Mouse (Mus musculus): Measurements from ENCODE around the gene Tanc1. TPM values are rescaled to one million over a fixed set of nuclear protein-coding genes. Genes with fewer than 3 reads are reported as not detected.

The Tanc1 gene
- polyA plus RNA-seq, 1 experiment from 2014 or later: 8.9 TPM

DNA sequence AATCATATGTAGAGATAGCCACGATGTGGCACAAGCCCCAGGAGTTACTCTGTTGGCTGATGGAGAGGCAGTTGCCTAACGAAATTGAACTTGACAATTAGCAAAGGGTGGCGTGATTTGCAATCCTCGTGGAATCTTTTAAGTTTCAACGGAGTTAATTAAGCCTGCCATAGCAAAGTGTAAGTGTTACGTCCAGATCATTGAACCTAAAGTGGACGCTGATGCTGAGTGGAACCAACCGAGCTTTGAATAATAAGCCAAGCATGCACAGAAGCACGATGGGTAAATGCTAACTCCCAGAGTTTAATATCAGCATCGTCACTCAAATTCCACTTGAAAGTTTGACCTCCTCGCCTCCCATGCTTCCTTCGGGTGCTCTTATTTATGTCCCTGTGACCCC, 149.3 kb downstream of the Tanc1 start:
- H3K9ac ChIP-seq: no peak overlapping the region
- H3K9me3 ChIP-seq: no peaks in the 10 kb centered on the region

DNA sequence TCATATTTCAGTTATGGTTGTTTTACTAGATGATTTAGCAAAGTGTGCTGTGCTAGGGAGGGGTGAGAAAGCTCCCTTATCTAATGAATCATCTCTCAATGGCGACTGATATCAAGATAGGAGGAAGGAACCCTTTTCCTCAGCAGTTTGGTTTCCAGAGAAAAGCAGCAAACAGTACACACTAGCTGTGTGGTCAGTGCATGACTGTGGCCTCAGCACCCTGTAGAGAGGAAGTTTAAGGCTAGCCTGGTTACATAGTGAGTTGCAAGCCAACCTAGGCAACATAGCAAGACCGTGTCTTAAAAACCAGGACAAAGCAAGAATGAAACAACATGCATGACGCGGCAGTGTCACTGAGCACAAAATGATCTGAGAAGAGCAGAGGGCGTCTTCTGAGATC, 150.4 kb downstream of the Tanc1 start:
- ATAC-seq (ENCODE audit: low FRiP score): no peak
- no peak overlapping the region for H3K9ac ChIP-seq
- no peaks in the 10 kb centered on the region for H3K36me3 ChIP-seq
- no peaks in the 10 kb centered on the region for H3K9me3 ChIP-seq
- H3K4me3 ChIP-seq: no peak overlapping the region
- no peak overlapping the region for H3K4me2 ChIP-seq
- WGBS: 85% methylated on average over 5 of the region's 5 CpGs
- no peaks in the 10 kb centered on the region for H3K4me1 ChIP-seq (replicated peaks)
- H3K27ac ChIP-seq: no peak overlapping the region
- H3K27me3 ChIP-seq: no peaks in the 10 kb centered on the region

More for the DNA sequence above, 149.3 kb downstream of the Tanc1 start:
- H3K36me3 ChIP-seq: no peaks in the 10 kb centered on the region
- H3K4me3 ChIP-seq: no peak overlapping the region
- no peaks in the 10 kb centered on the region for H3K27me3 ChIP-seq
- no peak for ATAC-seq (ENCODE audit: low FRiP score)
- no peaks in the 10 kb centered on the region for H3K4me1 ChIP-seq (replicated peaks)
- no peak overlapping the region for H3K27ac ChIP-seq
- WGBS: 54% methylated on average over 12 of the region's 12 CpGs
- H3K4me2 ChIP-seq: no peak overlapping the region

DNA sequence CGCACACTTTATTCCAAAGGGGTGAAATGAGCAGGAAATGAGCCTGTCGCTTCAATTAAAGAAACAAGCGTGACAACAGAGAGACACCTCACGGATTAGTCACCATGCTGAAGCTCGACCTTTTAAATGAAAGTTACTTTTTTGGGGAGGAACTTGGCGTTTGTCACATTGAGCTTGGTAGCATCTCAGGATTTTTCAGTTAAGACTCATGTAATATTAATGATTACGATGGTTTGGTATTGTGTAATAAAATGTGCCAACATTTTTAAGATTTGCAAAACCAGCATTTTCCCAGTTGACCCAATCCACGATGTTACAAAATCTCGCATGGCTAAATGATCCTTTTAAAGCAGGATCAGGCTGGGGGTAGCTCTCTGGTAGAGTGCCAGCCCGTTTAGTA, 153.8 kb downstream of the Tanc1 start:
- no peak for ATAC-seq (ENCODE audit: low FRiP score)
- no peak overlapping the region for H3K4me2 ChIP-seq
- WGBS: 72% methylated on average over 10 of the region's 10 CpGs
- no peaks in the 10 kb centered on the region for H3K27me3 ChIP-seq
- H3K27ac ChIP-seq: no peak overlapping the region
- H3K9me3 ChIP-seq: no peaks in the 10 kb centered on the region
- H3K4me1 ChIP-seq (replicated peaks): 0 out of 2 replicates have a peak, but pooled peaks cover 4% of the 10 kb centered on the region
- no peak overlapping the region for H3K4me3 ChIP-seq
- H3K36me3 ChIP-seq: no peaks in the 10 kb centered on the region
- no peak overlapping the region for H3K9ac ChIP-seq

DNA sequence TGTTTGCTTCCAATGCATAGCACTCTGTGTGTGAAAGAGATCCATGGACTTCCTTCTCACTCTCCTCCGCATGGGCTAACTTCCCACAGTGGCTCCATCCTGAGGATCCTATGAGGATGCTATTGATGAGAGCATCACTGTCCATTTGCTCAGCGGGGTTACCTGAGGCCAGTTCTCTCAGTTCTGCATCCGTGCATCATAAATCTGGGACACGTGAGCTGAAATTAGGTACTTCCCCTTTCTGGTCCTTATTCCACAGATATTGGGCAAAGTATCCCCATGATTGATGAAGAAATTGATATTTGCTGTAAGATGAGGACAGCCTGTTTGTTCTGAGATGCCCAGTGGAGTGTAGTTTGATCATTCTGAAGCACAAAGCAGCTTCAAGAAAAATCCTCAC, 156.1 kb downstream of the Tanc1 start:
- Histone ChIP-seq H3K4me3 (no peak overlapping the region), H3K4me1 (replicated peaks) (peaks cover 25% of the 10 kb centered on the region), H3K9me3 (no peaks in the 10 kb centered on the region), H3K36me3 (no peaks in the 10 kb centered on the region), H3K27me3 (no peaks in the 10 kb centered on the region), H3K4me2 (no peak overlapping the region), H3K27ac (no peak overlapping the region), H3K9ac (no peak overlapping the region)
- 87% methylated on average over 4 of the region's 4 CpGs for WGBS
- no peak for ATAC-seq (ENCODE audit: low FRiP score)

DNA sequence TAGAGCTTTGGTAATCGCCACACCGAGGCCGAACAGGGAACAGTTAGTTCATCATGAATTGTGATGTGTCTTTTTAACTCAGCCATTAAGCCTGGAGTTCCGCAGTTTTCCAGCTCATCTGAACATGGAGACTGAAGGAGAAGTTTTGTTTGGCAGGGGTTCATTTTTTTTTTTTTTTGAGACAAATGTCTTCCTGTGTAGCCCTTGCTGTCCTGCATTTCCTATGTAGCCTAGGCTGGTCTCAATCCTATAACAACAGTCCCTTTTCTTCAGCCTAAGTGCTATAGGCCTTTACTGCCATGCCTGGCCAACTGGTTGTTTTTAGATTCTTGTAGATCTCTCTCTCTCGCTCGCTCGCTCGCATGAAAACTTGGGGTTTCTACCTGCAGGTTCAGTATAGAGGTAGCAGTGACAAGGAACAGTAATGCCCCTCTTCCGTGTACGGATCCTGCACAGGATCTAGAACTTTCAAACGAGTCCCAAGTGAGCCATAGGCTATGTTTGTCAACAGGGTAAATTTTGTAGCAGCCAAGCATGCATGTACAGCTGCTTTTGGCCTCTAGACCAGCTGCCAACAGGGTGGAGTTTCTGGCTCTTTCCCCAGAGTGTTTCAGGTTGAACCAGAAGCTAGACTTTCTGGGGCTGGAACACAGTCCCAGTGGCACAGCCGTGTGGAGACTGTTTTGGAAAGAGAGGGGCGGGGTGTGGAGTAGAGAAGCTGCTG, 157.0 kb downstream of the Tanc1 start:
- Histone ChIP-seq H3K9ac (no peak overlapping the region), H3K4me2 (no peak overlapping the region), H3K4me1 (replicated peaks) (peaks cover 28% of the 10 kb centered on the region), H3K9me3 (no peaks in the 10 kb centered on the region), H3K36me3 (no peaks in the 10 kb centered on the region), H3K27ac (no peak overlapping the region), H3K4me3 (no peak overlapping the region), H3K27me3 (no peaks in the 10 kb centered on the region)
- 88% methylated on average over 13 of the region's 13 CpGs for WGBS
- ATAC-seq (ENCODE audit: low FRiP score): no peak

DNA sequence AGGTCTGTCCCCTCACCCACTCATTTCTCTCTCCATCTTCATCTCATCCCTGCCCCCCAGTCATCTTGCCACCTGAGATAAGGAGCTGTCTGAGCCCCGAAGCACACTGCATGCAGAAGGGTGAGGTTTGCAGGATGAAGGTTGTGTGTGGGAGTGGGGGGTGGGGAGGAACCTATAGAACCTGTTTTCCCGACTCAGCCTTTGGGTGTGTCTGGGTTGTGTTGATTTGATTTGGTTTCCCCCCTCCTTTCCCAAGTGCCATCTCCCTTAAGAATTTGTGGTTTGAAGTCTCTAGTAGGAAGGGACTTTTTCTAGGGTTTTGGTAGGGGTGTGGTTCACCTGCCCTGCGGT, 157.5 kb downstream of the Tanc1 start:
- 92% methylated on average over 3 of the region's 3 CpGs for WGBS
- Histone ChIP-seq H3K27ac (no peak overlapping the region), H3K9ac (no peak overlapping the region), H3K27me3 (no peaks in the 10 kb centered on the region), H3K4me3 (no peak overlapping the region), H3K4me1 (replicated peaks) (peaks cover 28% of the 10 kb centered on the region), H3K9me3 (no peaks in the 10 kb centered on the region), H3K4me2 (no peak overlapping the region), H3K36me3 (no peaks in the 10 kb centered on the region)
- no peak for ATAC-seq (ENCODE audit: low FRiP score)

DNA sequence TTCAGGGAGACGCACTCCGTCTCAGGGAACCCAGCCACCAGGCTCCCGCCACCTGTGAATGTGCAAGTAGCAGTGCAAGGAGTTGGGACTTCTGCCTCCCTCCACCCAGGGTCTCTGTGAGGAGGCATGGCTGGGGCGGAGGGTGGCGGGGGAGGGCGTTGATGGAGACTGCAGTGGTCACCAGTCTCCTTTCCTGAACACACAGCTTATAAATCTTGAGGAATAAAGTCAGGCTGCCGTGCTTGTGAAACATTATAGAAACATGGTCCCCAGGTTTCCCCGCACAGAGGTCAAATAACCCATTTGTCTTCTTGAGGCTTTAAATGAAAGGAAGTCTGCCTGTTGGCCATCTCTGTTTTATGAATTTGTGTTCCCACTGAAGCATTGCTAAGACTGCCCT, 159.9 kb downstream of the Tanc1 start:
- no peak overlapping the region for H3K4me3 ChIP-seq
- WGBS: 55% methylated on average over 8 of the region's 8 CpGs
- H3K4me1 ChIP-seq (replicated peaks): peaks cover 28% of the 10 kb centered on the region
- H3K36me3 ChIP-seq: no peaks in the 10 kb centered on the region
- H3K9ac ChIP-seq: peak overlapping the region; percentile 39; the same call in 1 of the 2 replicates
- H3K27ac ChIP-seq: peak overlapping the region; percentile 82
- no peaks in the 10 kb centered on the region for H3K9me3 ChIP-seq
- no peaks in the 10 kb centered on the region for H3K27me3 ChIP-seq
- ATAC-seq (ENCODE audit: low FRiP score): peak; percentile 30; the same call in 1 of the 2 replicates
- no peak overlapping the region for H3K4me2 ChIP-seq

DNA sequence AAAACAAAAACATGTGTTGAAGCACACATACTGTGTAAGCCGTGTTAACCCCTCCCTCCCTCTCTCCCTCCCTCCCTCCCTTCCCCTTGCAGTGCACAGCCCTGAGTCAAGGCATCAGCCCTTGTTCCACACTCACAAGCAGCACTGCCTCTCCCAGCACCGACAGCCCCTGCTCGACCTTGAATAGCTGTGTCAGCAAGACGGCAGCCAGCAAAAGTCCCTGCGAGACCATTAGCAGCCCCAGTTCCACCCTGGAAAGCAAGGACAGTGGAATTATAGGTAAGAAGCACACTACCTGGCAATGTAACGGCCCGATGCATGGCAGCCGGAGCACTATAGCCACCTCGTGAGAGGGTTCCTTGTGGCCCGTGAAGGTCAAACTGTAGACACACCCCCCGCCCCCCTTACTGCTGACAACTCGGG, 160.4 kb downstream of the Tanc1 start:
- Histone ChIP-seq H3K27ac (peak overlapping the region; percentile 82), H3K9ac (peak overlapping the region; percentile 39; the same call in 1 of the 2 replicates)

DNA sequence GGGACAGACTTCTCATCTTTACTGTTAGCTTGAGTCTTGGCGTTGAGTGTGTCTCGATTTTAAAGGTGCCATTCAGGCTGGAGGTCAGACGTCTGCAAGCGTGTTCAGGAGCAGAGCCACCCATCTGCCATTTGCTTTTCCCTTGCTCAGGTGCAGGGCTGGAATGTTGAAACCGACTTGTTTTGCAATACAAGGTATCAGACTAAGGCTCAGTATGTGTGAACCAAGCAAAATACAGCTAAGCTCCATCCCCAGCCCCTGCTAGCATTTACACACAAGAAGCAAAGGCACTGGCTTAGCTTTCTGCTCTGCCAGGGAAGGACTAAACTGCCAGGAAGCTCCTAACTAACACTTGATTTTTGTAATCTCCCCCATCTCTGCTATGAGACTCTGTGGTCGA, 162.5 kb downstream of the Tanc1 start:
- 89% methylated on average over 6 of the region's 6 CpGs for WGBS
- H3K4me2 ChIP-seq: no peak overlapping the region
- peaks cover 24% of the 10 kb centered on the region for H3K4me1 ChIP-seq (replicated peaks)
- no peaks in the 10 kb centered on the region for H3K9me3 ChIP-seq
- H3K27me3 ChIP-seq: no peaks in the 10 kb centered on the region
- no peak overlapping the region for H3K27ac ChIP-seq
- no peaks in the 10 kb centered on the region for H3K36me3 ChIP-seq
- no peak overlapping the region for H3K9ac ChIP-seq
- ATAC-seq (ENCODE audit: low FRiP score): no peak
- H3K4me3 ChIP-seq: no peak overlapping the region

More for the DNA sequence above, 160.4 kb downstream of the Tanc1 start:
- no peaks in the 10 kb centered on the region for H3K27me3 ChIP-seq
- no peak overlapping the region for H3K4me3 ChIP-seq
- no peaks in the 10 kb centered on the region for H3K36me3 ChIP-seq
- no peaks in the 10 kb centered on the region for H3K9me3 ChIP-seq
- peak; percentile 84 for ATAC-seq (ENCODE audit: low FRiP score)
- H3K4me2 ChIP-seq: peak overlapping the region; percentile 34
- WGBS: 22% methylated on average over 12 of the region's 12 CpGs
- peaks cover 28% of the 10 kb centered on the region for H3K4me1 ChIP-seq (replicated peaks)

DNA sequence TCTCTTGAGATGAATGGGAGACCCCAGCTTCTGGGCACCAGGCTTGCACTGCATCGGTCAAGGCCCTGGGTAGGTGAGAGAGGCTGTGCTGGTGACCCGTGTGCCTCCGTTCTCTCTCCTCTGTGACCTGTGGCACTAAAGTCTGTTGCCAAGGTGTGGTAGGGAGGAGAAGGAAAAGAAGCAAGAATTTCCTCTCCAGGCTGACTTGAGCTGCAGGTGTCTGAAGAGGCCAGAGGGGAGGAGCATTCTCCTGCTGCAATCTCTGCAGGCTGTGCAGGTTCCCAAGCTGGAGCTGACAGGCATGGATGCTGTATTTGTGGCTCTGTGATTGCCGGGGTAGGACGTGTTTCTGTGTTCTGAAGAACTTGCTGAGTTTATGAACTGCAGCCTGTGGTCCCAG, 163.3 kb downstream of the Tanc1 start:
- Histone ChIP-seq H3K4me3 (no peak overlapping the region), H3K27ac (no peak overlapping the region), H3K27me3 (no peaks in the 10 kb centered on the region), H3K9ac (no peak overlapping the region), H3K4me2 (no peak overlapping the region), H3K9me3 (no peaks in the 10 kb centered on the region), H3K36me3 (no peaks in the 10 kb centered on the region), H3K4me1 (replicated peaks) (peaks cover 24% of the 10 kb centered on the region)
- ATAC-seq (ENCODE audit: low FRiP score): no peak
- WGBS: 82% methylated on average over 5 of the region's 5 CpGs

DNA sequence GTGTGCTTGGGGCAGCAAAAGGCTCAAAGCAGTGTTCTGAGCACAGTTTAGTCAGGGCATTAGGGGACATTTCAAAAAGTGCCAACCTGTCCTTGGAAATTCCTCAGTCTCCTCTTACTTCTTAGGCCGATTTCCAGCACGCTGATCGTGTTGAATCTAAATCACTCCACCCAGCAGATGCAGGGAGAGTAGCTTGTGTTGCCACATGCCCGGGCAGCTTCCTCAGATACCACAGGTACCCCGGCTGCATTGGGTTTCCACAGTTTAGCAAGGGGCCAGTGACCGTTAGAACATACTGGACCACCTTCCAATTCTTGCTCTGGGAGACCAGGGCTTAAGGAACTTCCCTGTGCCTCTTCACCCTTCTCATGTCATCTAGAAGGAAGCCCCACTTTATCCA, 164.0 kb downstream of the Tanc1 start:
- H3K9ac ChIP-seq: no peak overlapping the region
- ATAC-seq (ENCODE audit: low FRiP score): no peak
- no peaks in the 10 kb centered on the region for H3K36me3 ChIP-seq
- H3K4me3 ChIP-seq: no peak overlapping the region
- no peak overlapping the region for H3K27ac ChIP-seq
- H3K27me3 ChIP-seq: no peaks in the 10 kb centered on the region
- no peak overlapping the region for H3K4me2 ChIP-seq
- H3K9me3 ChIP-seq: no peaks in the 10 kb centered on the region
- 83% methylated on average over 6 of the region's 6 CpGs for WGBS
- peaks cover 23% of the 10 kb centered on the region for H3K4me1 ChIP-seq (replicated peaks)

DNA sequence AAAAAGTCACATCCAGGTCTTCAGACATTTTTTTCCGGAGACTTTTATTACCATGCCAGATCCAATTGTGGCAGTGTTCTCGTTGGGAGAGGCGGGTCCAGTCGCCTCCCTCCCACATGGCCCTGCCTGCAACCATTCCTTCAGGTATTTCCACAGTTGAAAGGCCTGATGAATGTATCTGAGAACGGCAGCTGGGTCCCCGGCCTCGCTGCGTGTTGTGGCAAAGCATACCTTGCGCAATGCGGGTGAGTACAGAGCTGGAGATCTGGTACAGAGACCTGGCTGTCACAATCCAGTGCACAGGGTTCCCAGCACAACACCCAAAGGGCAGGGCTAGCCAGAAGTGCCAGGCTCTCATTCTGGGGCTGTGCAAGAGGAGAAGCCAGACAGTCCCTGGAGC, 167.5 kb downstream of the Tanc1 start:
- Histone ChIP-seq H3K9me3 (no peaks in the 10 kb centered on the region), H3K9ac (no peak overlapping the region), H3K4me1 (replicated peaks) (no peaks in the 10 kb centered on the region; the same call in 1 of the 2 replicates), H3K36me3 (no peaks in the 10 kb centered on the region), H3K4me3 (no peak overlapping the region), H3K27me3 (no peaks in the 10 kb centered on the region), H3K27ac (no peak overlapping the region), H3K4me2 (no peak overlapping the region)
- ATAC-seq (ENCODE audit: low FRiP score): no peak
- 88% methylated on average over 10 of the region's 10 CpGs for WGBS

DNA sequence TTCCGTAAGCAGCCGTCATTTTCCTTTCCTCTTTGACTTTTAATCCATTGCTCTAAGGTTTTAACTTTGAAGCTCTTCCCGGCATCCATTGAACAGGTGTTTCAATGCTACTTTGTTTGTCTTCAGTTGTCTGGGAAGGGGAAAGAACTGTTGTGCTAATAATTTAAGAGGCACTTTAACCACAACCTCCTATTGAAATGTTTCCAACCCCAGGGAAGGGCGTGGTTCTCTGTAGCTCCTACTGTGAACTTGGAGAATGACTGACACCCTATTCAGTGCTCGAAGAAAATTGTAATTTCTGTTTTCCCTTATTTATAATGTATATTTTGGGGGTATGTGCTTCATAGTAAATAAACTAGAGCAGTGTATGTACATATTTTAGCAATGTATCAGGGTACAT, 168.4 kb downstream of the Tanc1 start:
- WGBS: 89% methylated on average over 5 of the region's 5 CpGs
- no peaks in the 10 kb centered on the region; the same call in 1 of the 2 replicates for H3K4me1 ChIP-seq (replicated peaks)
- H3K9me3 ChIP-seq: no peaks in the 10 kb centered on the region
- H3K4me2 ChIP-seq: no peak overlapping the region
- ATAC-seq (ENCODE audit: low FRiP score): no peak
- H3K36me3 ChIP-seq: no peaks in the 10 kb centered on the region
- no peak overlapping the region for H3K27ac ChIP-seq
- no peak overlapping the region for H3K4me3 ChIP-seq
- no peak overlapping the region for H3K9ac ChIP-seq
- no peaks in the 10 kb centered on the region for H3K27me3 ChIP-seq
